Mouse (Mus musculus) bone marrow, adult 2 months (tissue): ENCODE measurements around the gene Nup50. TPM values are rescaled to one million over a fixed set of nuclear protein-coding genes. Genes with fewer than 3 reads are reported as not detected.
"Not testable (repeated sequence)": the region's sequence is repeated elsewhere in the genome, so short reads cannot be mapped to it uniquely, and the experiment has no call there.

Source experiments
- H3K27ac ChIP-seq: fragments of 200-500 bp; 2 replicates; pipeline ENCODE4 v1.5.1; 2012; ENCODE audit warnings: low read depth, mild to moderate bottlenecking, control low read depth, inconsistent platforms, low read length; ENCODE audit not compliant: control insufficient read depth, poor library complexity, insufficient read depth
- H3K4me1 ChIP-seq: fragments of 200-500 bp; 2 replicates; pipeline ENCODE4 v1.6.1; 2011; ENCODE audit warnings: low read length; ENCODE audit not compliant: control insufficient read depth, insufficient read depth
- H3K4me3 ChIP-seq: fragments of 200-500 bp; replicated peaks from 2 replicates; pipeline ENCODE3; 2011; ENCODE audit warnings: mild to moderate bottlenecking, low read depth, low read length, control low read depth; ENCODE audit not compliant: control insufficient read depth
- CTCF ChIP-seq: fragments of 200-500 bp; IDR thresholded peaks from 2 replicates; pipeline ENCODE4 v1.5.1; 2011; ENCODE audit warnings: low read length, control low read depth; ENCODE audit not compliant: control insufficient read depth, insufficient read depth
- POLR2A ChIP-seq: fragments of 200-500 bp; IDR thresholded peaks from 2 replicates; pipeline ENCODE4 v1.6.1; 2011; ENCODE audit warnings: low read depth, mild to moderate bottlenecking, control low read depth, low read length, borderline replicate concordance; ENCODE audit not compliant: control insufficient read depth
- WGBS: fragments of 180-500 bp; shearing (Covaris S2); methylation state at CpG from one replicate; pipeline ENCODE4 v1.1.7; 2018; 5-methylcytosine and 5-hydroxymethylcytosine counted together
- polyA plus RNA-seq: library from polyadenylated mRNA; stranded (reverse); fragments of >200 nt; gene quantifications from 2 replicates; pipeline ENCODE4 v1.2.4, GENCODE M21; 2011; ENCODE audit warnings: low replicate concordance; ENCODE audit not compliant: missing spikeins, insufficient read depth, insufficient read length

Gene Nup50
- 28.4 and 40.7 TPM in 2 replicates for polyA plus RNA-seq

- Histone ChIP-seq H3K4me3 (peak within 1 kb of the TSS; percentile 98), H3K4me1 (no peaks in the 10 kb centered on the region; the same call in 1 of the 2 replicates), H3K27ac (peak within 1 kb of the TSS; percentile 98)
- TF ChIP-seq CTCF (no peak), POLR2A (peak; percentile 89)
- WGBS, result under 1% methylated on average over 60 of the region's 60 CpGs
These were observed at the start of gene Nup50 for GRCm38 (mm10) chr15:84922884-84923507. TSS of gene Nup50 (plus strand) at chr15:84923411.

- Histone ChIP-seq H3K27ac (no peak overlapping the region), H3K4me1 (no peaks in the 10 kb centered on the region; the same call in 1 of the 2 replicates), H3K4me3 (no peak overlapping the region)
- 61% methylated on average over 4 of the region's 4 CpGs for WGBS
- TF ChIP-seq CTCF (no peak), POLR2A (no peak)
These were observed 49.3 kb upstream of the Nup50 start for GRCm38 (mm10) chr15:84873867-84874266.

GRCm38 (mm10) chr15:84877029-84877815 lies 46.0 kb upstream of the Nup50 start:
- 82% methylated on average over 12 of the region's 12 CpGs for WGBS
- H3K4me3 ChIP-seq, result no peak overlapping the region
- no peaks in the 10 kb centered on the region; the same call in 1 of the 2 replicates for H3K4me1 ChIP-seq
- no peak overlapping the region for H3K27ac ChIP-seq
- no peak for TF ChIP-seq POLR2A
- TF ChIP-seq CTCF, result no peak

GRCm38 (mm10) chr15:84888066-84888465 lies 35.1 kb upstream of the Nup50 start:
- WGBS, result 78% methylated on average over 12 of the region's 12 CpGs
- H3K27ac ChIP-seq, result no peak overlapping the region
- no peak for TF ChIP-seq CTCF
- TF ChIP-seq POLR2A, result no peak
- no peaks in the 10 kb centered on the region for H3K4me1 ChIP-seq
- no peak overlapping the region for H3K4me3 ChIP-seq

- H3K27ac ChIP-seq, result no peak overlapping the region
- WGBS, result 55% methylated on average over 3 of the region's 3 CpGs
- H3K4me1 ChIP-seq, result no peaks in the 10 kb centered on the region; the same call in 1 of the 2 replicates
- TF ChIP-seq CTCF (no peak), POLR2A (no peak)
- no peak overlapping the region for H3K4me3 ChIP-seq
These were observed 32.0 kb upstream of the Nup50 start for GRCm38 (mm10) chr15:84891246-84891645.

- WGBS, result 2% methylated on average over 3 of the region's 3 CpGs
- Histone ChIP-seq H3K4me1 (no peaks in the 10 kb centered on the region; the same call in 1 of the 2 replicates), H3K4me3 (no peak overlapping the region), H3K27ac (no peak overlapping the region)
- TF ChIP-seq POLR2A (no peak), CTCF (peak; percentile 64)
These were observed 31.6 kb upstream of the Nup50 start for GRCm38 (mm10) chr15:84891658-84892057.

- WGBS, result 44% methylated on average over 10 of the region's 10 CpGs
- H3K4me3 ChIP-seq, H3K4me1 ChIP-seq, H3K27ac ChIP-seq: not testable (repeated sequence)
These were observed 27.0 kb upstream of the Nup50 start for GRCm38 (mm10) chr15:84896216-84896615.

- H3K4me1 ChIP-seq, result no peaks in the 10 kb centered on the region; the same call in 1 of the 2 replicates
- H3K27ac ChIP-seq, result no peak overlapping the region
- no peak for TF ChIP-seq CTCF
- no peak for TF ChIP-seq POLR2A
- no peak overlapping the region for H3K4me3 ChIP-seq
- 7% methylated on average over 1 of the region's 1 CpGs for WGBS
These were observed 26.5 kb upstream of the Nup50 start for GRCm38 (mm10) chr15:84896664-84897063.

GRCm38 (mm10) chr15:84898077-84898476 lies 25.1 kb upstream of the Nup50 start:
- WGBS, result 35% methylated on average over 7 of the region's 7 CpGs
- H3K27ac ChIP-seq, result no peak overlapping the region
- no peak overlapping the region for H3K4me3 ChIP-seq
- H3K4me1 ChIP-seq, result no peaks in the 10 kb centered on the region; the same call in 1 of the 2 replicates
- TF ChIP-seq POLR2A, result no peak
- no peak for TF ChIP-seq CTCF
